Mouse (Mus musculus): ENCODE results near the gene Dlg1.
"Not testable (repeated sequence)": the region's sequence is repeated elsewhere in the genome, so short reads cannot be mapped to it uniquely, and the experiment has no call there.

Dlg1 gene

GRCm38 (mm10) chr16:31730971-31731370 lies 67.7 kb downstream of the Dlg1 start:
- DNase-seq (ENCODE audit: low read depth, low spot score), result not testable (repeated sequence)

- no peak for DNase-seq (ENCODE audit: low read depth, low spot score)
These were observed 73.8 kb downstream of the Dlg1 start for GRCm38 (mm10) chr16:31737081-31737480.

DNA sequence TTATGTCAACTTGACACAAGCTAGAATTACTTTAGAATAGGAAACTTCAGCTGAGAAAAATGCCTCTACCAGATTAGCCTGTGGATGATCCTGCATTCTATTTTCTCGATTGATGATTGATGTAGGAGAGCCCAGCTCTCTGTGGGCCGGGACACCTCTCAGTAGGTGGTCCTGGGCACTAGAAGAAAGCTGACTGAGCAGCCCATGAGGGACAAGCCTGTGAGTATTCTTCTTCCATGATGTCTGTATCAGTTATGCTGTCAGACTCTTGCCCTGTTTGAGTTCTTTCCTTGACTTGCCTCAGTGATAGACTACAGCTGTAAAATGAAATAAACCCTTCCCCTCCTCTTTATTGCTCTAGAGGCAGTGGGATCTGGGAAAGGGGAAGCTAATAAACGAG lies 74.5 kb downstream of the Dlg1 start:
- DNase-seq (ENCODE audit: low read depth, low spot score), result no peak

GRCm38 (mm10) chr16:31740271-31740670 lies 77.0 kb downstream of the Dlg1 start:
- DNase-seq (ENCODE audit: low read depth, low spot score), result no peak

GRCm38 (mm10) chr16:31740704-31741103 lies 77.5 kb downstream of the Dlg1 start:
- DNase-seq (ENCODE audit: low read depth, low spot score), result no peak

DNA sequence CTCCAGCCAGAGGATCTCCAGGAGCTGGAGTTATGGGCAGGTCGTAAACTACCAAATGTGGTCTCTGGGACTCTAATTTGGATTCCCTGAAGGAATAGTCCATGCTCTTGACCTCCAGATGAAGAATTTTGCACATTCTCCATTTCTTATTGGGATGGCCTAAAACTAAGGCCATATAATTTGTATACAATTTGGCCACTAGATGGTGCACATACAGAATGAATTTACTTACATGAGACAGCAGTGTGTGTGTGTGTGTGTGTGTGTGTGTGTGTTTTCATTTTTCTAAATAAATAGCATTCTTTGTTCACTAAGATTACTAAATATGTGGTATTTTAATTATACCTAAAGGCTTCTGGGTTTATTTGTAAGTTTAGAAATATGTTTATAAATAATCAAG lies 87.3 kb downstream of the Dlg1 start:
- DNase-seq (ENCODE audit: low read depth, low spot score), result peak; percentile 71

- no peak for DNase-seq (ENCODE audit: low read depth, low spot score)
These were observed 91.2 kb downstream of the Dlg1 start for GRCm38 (mm10) chr16:31754172-31755025.

GRCm38 (mm10) chr16:31755053-31755452 lies 91.8 kb downstream of the Dlg1 start:
- no peak for DNase-seq (ENCODE audit: low read depth, low spot score)

DNA sequence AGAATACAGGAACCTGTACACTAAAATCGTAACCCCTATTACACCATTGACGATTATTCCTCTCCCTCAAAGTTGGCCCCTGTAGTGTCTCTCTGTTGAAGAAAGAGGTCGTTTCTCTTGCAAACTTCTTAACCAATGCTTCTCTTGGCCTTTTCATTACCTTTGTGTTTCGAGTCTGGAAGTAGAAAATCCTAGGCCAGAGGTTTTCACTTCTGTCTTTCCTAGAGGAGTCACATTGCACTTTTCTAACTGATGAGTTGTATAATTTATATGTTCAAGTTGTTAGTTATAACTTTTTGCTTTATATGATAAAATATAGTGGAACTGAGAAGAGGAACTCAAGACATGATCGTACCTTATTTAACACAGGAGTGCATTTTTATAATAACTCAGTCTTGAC lies 93.2 kb downstream of the Dlg1 start:
- no peak for DNase-seq (ENCODE audit: low read depth, low spot score)

- DNase-seq (ENCODE audit: low read depth, low spot score), result no peak
These were observed 94.4 kb downstream of the Dlg1 start for GRCm38 (mm10) chr16:31757606-31758005.

- DNase-seq (ENCODE audit: low read depth, low spot score), result no peak
These were observed 96.2 kb downstream of the Dlg1 start for GRCm38 (mm10) chr16:31759416-31759815.

GRCm38 (mm10) chr16:31766298-31766697 lies 103.1 kb downstream of the Dlg1 start:
- no peak for DNase-seq (ENCODE audit: low read depth, low spot score)

GRCm38 (mm10) chr16:31766715-31767114 lies 103.5 kb downstream of the Dlg1 start:
- DNase-seq (ENCODE audit: low read depth, low spot score), result no peak

DNA sequence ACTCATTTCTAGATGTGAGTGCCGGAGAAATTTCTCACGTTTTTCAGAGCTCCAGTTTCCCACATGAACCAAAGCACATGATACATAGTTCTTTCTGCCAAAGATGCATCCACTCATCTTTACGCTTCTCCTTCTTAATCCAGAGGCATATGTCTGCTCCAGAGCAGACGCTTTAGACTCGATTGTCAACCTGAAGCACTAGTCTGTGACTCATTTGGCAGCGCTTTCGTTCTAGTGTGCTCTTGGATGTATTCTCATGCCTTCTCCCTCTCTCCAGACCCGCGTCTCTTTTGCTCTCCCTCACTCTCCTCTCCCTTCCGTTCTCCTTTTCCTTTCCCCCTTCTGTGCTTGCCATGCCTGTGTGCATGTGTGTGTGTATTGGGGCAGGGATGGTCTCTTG lies 112.7 kb downstream of the Dlg1 start:
- DNase-seq (ENCODE audit: low read depth, low spot score), result no peak

- no peak for DNase-seq (ENCODE audit: low read depth, low spot score)
These were observed 117.8 kb downstream of the Dlg1 start for GRCm38 (mm10) chr16:31781015-31781414.

- DNase-seq (ENCODE audit: low read depth, low spot score), result no peak
These were observed 126.8 kb downstream of the Dlg1 start for GRCm38 (mm10) chr16:31790056-31790455.

GRCm38 (mm10) chr16:31803644-31804043 lies 140.4 kb downstream of the Dlg1 start:
- DNase-seq (ENCODE audit: low read depth, low spot score), result no peak

DNA sequence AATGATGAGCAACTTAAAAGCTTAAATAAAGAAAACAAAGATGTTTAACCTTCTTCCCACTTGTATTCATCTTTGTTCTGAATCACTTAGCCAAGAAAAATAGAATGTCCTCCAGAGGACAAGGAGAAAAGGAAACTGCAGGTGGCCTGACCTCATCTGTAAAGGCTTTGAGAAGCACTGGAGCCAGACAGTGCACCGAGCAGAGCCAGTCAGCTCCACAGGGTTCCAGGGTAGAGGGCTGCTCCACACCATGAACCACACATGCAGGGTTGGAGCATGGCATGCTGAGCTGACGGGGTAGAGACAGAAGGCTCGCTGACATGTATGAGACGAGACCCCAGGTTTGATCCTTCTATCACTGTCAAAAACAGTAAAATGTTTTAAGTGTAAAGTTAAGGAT lies 162.8 kb downstream of the Dlg1 start:
- DNase-seq (ENCODE audit: low read depth, low spot score), result no peak

- DNase-seq (ENCODE audit: low read depth, low spot score), result no peak
These were observed 167.5 kb downstream of the Dlg1 start for GRCm38 (mm10) chr16:31830726-31831125.

DNA sequence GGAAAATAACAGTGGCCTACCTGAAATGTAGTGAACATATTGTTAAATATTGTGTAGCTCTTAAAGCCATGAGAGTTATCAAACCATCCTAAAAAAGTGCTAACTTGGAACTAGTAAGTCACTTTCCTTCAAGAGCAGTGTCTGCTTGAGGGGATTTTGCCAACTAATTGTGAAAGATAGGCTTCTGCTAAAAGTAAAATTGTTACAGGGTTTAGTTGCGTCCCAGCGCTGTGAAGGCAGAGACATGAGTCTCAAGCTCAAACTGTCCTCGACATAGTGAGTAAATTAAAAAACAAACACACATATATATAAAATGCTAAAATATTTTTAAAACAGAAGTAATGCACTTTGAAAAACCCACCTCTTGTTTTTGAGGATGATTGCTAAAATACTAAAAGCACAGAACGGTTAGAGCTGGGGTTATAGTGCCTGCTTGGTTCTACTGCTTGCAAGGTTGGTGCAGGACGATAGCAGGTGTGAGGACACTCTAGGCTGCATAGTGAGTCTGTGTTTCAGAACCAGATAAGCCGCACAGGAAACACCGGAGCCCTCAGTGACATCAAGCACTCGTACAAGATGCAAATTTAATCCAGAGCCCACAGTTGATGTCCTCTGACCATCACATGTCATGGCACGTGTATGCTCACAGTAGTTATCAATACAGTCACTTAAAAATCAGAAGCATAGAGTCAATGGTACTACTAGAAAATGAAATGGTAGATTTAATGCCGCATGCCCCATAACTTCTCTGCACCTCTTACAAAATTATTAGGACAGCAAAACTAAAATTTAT lies 169.6 kb downstream of the Dlg1 start:
- no peak for DNase-seq (ENCODE audit: low read depth, low spot score)

GRCm38 (mm10) chr16:31834011-31834584 lies 170.9 kb downstream of the Dlg1 start:
- DNase-seq (ENCODE audit: low read depth, low spot score), result peak; percentile 45

DNA sequence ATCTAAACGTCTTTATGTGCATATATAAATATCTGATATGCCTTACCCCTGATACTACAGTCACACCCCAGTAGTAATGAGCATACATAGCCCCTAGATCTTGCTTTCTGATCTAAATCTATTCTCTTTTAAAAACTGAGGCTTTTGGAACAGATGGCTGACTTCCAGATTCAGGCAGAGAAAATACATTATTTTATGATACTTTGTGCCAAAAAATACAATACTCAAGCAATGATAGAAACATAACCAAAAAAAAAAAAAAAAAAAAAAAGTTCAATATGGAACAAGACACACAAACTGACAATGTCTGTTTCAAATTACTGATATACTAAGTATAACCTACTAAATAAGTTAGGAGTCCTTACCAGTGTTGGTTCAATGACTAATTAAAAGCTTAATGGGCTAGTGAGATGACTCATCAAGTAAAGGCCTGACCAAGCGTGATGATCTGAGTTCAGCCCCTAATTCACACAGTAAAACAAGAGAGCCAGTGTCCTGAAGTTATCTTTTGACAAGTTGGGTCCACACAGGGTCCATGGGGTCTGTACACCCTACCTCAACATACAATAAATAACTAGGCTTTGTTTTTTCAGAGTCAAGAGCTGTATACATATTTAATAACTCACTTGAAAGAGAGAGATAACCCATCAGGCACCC lies 171.5 kb downstream of the Dlg1 start:
- DNase-seq (ENCODE audit: low read depth, low spot score), result no peak

Data from 3T3-L1 (cell line).